Mouse (Mus musculus) stomach, postnatal 0 days (tissue): ENCODE results near the gene Psmb2.

ENCODE experiments used
- CTCF ChIP-seq: IDR thresholded peaks from 2 replicates; pipeline ENCODE4 v1.5.1; 2016; ENCODE audit warnings: antibody characterized with exemption, low read depth, mild to moderate bottlenecking, moderate library complexity
- EP300 ChIP-seq: optimal IDR thresholded peaks from 2 replicates; pipeline ENCODE3; 2016; ENCODE audit warnings: antibody characterized with exemption

DNA sequence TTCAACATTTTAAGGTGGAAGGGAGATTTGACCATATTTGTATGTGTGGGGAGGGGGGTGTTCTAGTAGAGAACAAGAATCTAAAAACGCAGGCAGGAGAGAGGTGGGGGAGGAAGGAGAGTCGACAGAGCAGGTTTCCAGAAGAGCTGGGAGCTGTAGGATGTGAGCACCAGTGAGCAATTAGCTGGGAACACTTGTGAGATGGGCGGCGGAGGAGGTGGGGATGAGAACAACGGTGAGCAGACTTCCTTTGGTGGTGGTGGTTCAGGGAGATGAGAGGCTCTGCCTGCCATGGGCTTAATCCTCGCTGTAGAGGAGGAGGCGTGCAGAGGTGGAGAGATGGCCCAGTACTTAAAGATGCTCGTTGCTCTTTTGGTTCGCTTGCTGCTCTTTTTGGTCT lies 35.5 kb upstream of the Psmb2 start:
- TF ChIP-seq CTCF = no peak
- TF ChIP-seq EP300 = no peak
